In the genomic region with DNA sequence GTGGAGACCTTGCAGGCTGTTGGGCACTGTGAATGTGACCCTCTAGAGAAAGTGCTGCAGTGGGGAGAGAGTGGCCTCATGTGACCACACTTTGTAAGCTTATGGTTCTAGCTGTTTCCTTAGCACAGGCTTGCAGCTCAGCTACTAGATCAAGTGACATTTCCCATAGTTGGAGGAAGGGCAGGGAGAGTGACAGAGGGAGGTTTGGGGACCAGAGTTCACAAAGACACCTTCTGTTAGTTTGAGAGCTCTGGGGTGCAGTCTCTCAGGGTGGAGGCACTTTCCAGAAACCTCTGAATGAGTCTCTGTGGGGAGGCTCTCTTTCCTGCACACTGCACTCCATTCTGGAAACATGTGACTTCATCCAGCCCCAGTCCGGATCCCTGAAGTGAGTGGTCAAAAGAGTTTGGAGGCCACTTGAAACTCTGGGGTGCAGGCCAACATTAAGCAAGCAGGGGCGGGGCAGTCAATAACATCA, we compare ENCODE assay signal across 8 mouse cellular contexts.
DNase-seq lines count a peak whose midpoint lies in the region; ATAC-seq lines count a peak whose summit lies in the region.

No protein-coding gene starts in this region.

- H3K9ac ChIP-seq in lung, embryonic 15.5 days = no peak overlapping the region
- no peak overlapping the region for H3K9ac ChIP-seq in midbrain, embryonic 14.5 days (replicated peaks; ENCODE audit: low read length)

- H3K4me2 ChIP-seq in lung, embryonic 15.5 days = no peak overlapping the region
- no peak overlapping the region for H3K4me2 ChIP-seq in midbrain, embryonic 14.5 days (ENCODE audit: low read length)

- peaks cover 13% of the 10 kb centered on the region for H3K36me3 ChIP-seq in lung, embryonic 15.5 days
- H3K36me3 ChIP-seq in midbrain, embryonic 14.5 days (ENCODE audit: control insufficient read depth, insufficient read depth, low read length) = no peaks in the 10 kb centered on the region

- ATAC-seq in lung, embryonic 15.5 days (ENCODE audit: borderline replicate concordance, extremely low read depth, low FRiP score, low TSS enrichment) = 0 out of 2 replicates have a peak, but pooled peaks have one; percentile 21
- ATAC-seq in midbrain, embryonic 14.5 days (ENCODE audit: low FRiP score, low TSS enrichment) = no peak
- ATAC-seq in CD4-positive, CD25-positive, alpha-beta regulatory T cell, adult 4 months = no peak

- WGBS in lung, embryonic 15.5 days = 57% methylated on average over 2 of the region's 2 CpGs
- 86% methylated on average over 2 of the region's 2 CpGs for WGBS in midbrain, embryonic 14.5 days

- peak; percentile 26 for DNase-seq in kidney, adult 9 months
- no peak for DNase-seq in kidney, adult 8-10 months
- peak; percentile 25 to 65 for DNase-seq in adrenal gland, postnatal 36 days
- DNase-seq in gastrocnemius, postnatal 36 days = peak; percentile 33 to 41
- DNase-seq in frontal cortex, postnatal 25 days (ENCODE audit: low spot score in 2 of 2) = no peak
- DNase-seq in midbrain, embryonic 14.5 days = no peak

- H3K27me3 ChIP-seq in lung, embryonic 15.5 days = no peaks in the 10 kb centered on the region
- no peaks in the 10 kb centered on the region for H3K27me3 ChIP-seq in midbrain, embryonic 14.5 days (ENCODE audit: control insufficient read depth, insufficient read depth, low read length)

- peak overlapping the region; percentile 24; the same call in 1 of the 2 replicates for H3K27ac ChIP-seq in lung, embryonic 15.5 days
- no peak overlapping the region for H3K27ac ChIP-seq in midbrain, embryonic 14.5 days (replicated peaks; ENCODE audit: low read depth, low read length)

- no peak overlapping the region for H3K4me3 ChIP-seq in lung, embryonic 15.5 days
- no peak overlapping the region for H3K4me3 ChIP-seq in midbrain, embryonic 14.5 days (replicated peaks; ENCODE audit: low read depth, low read length)

- no peaks in the 10 kb centered on the region for H3K9me3 ChIP-seq in lung, embryonic 15.5 days
- no peaks in the 10 kb centered on the region for H3K9me3 ChIP-seq in midbrain, embryonic 14.5 days (ENCODE audit: control insufficient read depth, low read length)

- intact Hi-C loops in gastrocnemius, postnatal 36 days (cut with DNase I) = no loop called here

- peaks cover 18% of the 10 kb centered on the region; the same call in 1 of the 2 replicates for H3K4me1 ChIP-seq in lung, embryonic 15.5 days
- no peaks in the 10 kb centered on the region for H3K4me1 ChIP-seq in midbrain, embryonic 14.5 days (ENCODE audit: control insufficient read depth, insufficient read depth, low read length)

Comparison
In these comparisons a context has a peak if more than half of its experiments do, and no peak if none do; other contexts are left out.
1. DNase-seq: peak in kidney, adult 9 months (single experiment), adrenal gland, postnatal 36 days (2 of 2) and gastrocnemius, postnatal 36 days (2 of 2); none in kidney, adult 8-10 months (0 of 2), frontal cortex, postnatal 25 days (0 of 2) and midbrain, embryonic 14.5 days (single experiment).